Mouse (Mus musculus): Measurements from ENCODE around the gene Tmem232.
"Not testable (repeated sequence)": the region's sequence is repeated elsewhere in the genome, so short reads cannot be mapped to it uniquely, and the experiment has no call there.

Tmem232 gene

GRCm38 (mm10) chr17:65532381-65532780, 8.2 kb downstream of the Tmem232 start:
- DNase-seq (ENCODE audit: low read depth) = not testable (repeated sequence)

DNA sequence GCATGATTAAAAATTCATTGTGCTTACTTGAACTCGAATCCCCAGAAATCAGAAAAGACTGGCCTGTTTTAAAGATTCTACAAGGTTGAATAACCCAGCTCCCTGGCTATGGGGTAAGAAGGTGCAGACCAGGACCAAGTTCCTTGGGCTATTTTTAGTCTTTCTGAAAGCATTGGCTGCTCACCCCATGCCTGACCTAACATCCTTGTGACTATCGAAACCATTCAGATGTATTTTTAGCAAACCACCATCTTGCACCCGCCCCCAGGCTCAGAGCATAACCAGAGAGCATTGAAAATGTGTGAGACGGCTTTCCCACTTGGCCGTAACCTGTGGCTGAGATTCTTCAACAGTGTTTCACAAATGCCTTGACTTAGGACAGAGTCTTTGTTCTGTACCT, 13.1 kb downstream of the Tmem232 start:
- no peak for DNase-seq (ENCODE audit: low read depth)

- DNase-seq (ENCODE audit: low read depth) = no peak
These were observed 27.1 kb downstream of the Tmem232 start for GRCm38 (mm10) chr17:65513517-65513916.

- no peak for DNase-seq (ENCODE audit: low read depth)
These were observed 55.9 kb downstream of the Tmem232 start for GRCm38 (mm10) chr17:65484654-65485053.

- no peak for DNase-seq (ENCODE audit: low read depth)
These were observed 63.8 kb downstream of the Tmem232 start for GRCm38 (mm10) chr17:65476747-65477146.

GRCm38 (mm10) chr17:65450818-65451217, 89.8 kb downstream of the Tmem232 start:
- no peak for DNase-seq (ENCODE audit: low read depth)

- not testable (repeated sequence) for DNase-seq (ENCODE audit: low read depth)
These were observed 102.7 kb downstream of the Tmem232 start for GRCm38 (mm10) chr17:65437906-65438305.

GRCm38 (mm10) chr17:65419124-65419523, 121.5 kb downstream of the Tmem232 start:
- no peak for DNase-seq (ENCODE audit: low read depth)

GRCm38 (mm10) chr17:65405309-65405708, 135.3 kb downstream of the Tmem232 start:
- DNase-seq (ENCODE audit: low read depth) = no peak

GRCm38 (mm10) chr17:65400914-65401313, 139.7 kb downstream of the Tmem232 start:
- DNase-seq (ENCODE audit: low read depth) = no peak

DNA sequence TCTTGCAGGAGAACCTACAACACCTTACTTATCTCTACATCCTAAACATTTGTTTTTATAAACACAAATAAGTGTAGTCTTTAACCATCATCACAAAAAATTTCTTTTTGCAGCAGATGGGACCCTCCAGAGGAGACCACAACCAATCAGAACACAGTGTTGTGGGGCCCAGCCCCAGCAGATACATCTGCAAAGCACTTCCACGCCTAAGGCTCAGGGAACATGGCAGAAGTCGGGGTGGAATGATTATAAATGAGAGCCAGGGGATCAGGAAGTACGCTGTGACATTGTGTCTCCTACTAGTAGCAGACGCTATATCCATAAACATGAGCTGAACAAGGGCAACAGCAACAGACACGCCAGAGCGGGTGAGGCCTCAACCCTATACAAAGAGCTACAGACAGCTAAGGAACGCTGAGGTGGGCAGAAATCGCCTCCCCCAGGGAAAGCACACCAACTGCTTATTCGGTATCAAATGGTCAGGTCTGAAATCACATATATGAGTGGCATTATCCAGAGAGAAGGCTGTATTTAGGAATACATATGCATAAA, 156.1 kb downstream of the Tmem232 start:
- no peak for DNase-seq (ENCODE audit: low read depth)

DNA sequence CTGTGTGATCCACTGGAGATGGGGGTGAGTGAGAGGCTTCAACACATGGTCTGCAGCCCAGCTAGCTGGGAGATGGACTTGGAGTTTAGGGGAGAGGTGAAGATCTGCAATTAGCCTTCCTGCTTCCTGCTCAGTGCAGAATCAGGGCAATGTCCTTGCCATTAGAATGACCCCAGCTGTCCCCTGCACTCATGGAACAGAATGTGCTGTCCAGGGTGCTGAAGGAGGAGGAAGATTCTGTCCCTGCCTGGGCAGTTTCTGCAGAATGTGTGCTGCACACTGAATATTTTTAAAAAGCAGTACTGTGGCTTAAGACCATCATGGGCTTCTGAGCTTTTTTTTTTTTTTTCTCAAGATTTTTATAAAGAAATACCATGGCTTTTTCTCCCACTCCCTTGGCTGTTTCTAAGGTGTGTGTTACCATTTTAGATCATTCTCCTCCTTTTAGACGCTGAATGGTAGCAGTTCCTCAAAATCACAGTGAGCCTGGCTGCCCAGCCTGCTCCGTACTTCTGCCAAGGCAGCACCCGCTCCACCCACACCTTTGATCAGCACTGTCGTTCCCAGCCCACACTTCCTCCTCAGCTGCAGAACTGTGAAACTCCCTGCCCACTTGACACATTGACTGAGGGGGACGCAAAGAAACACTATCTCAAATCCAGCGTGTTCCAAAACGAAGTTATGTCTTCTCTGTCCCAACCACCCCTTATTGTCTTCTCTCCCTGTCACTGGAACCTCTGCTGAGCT, 170.4 kb downstream of the Tmem232 start:
- peak; percentile 8 for DNase-seq (ENCODE audit: low read depth)

GRCm38 (mm10) chr17:65365535-65366254, 174.9 kb downstream of the Tmem232 start:
- DNase-seq (ENCODE audit: low read depth) = no peak

GRCm38 (mm10) chr17:65351836-65352235, 188.7 kb downstream of the Tmem232 start:
- no peak for DNase-seq (ENCODE audit: low read depth)

- no peak for DNase-seq (ENCODE audit: low read depth)
These were observed 200.6 kb downstream of the Tmem232 start for GRCm38 (mm10) chr17:65340016-65340415.

- DNase-seq (ENCODE audit: low read depth) = no peak
These were observed 209.8 kb downstream of the Tmem232 start for GRCm38 (mm10) chr17:65330759-65331158.

- DNase-seq (ENCODE audit: low read depth) = peak; percentile 35
These were observed 215.3 kb downstream of the Tmem232 start for GRCm38 (mm10) chr17:65325249-65325648.

DNA sequence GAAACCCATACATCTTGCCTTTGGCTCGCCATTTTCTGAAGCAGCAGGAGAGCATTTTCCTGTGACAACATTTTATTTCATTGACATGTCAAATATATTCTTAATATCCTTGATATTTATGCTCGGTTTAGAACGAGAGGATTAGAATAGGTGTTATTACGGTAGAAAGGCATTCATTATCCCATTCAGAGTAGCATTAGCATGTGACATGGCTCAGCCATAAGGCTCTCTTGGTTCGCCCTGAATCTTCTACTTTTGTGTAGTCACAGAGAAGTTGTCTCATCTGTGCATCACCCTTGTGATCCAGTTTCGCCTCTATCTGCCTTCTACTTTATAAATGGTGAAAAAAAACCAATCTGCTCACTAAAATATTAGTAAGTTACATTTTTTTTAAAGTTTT, 220.0 kb downstream of the Tmem232 start:
- DNase-seq (ENCODE audit: low read depth) = no peak

GRCm38 (mm10) chr17:65299946-65300345, 240.6 kb downstream of the Tmem232 start:
- DNase-seq (ENCODE audit: low read depth) = no peak

DNA sequence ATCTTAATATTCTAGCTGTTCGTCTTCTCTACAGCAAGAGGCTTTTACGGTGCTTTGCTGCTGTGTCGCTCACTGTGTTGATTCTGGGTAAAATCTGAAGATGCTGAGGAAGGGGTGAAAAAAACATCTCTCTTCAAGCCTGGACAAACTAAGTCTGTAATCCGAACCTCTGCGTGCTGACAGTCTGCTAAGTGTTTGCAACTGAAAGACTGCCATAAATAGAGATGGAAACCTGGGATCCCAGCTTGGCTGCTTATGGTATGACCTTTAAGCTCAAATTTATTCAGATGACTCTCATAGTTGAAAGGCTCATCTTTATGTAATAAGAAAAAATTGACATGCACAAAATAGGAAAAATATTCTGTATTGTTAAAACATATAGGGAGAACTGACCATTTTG, 242.8 kb downstream of the Tmem232 start:
- DNase-seq (ENCODE audit: low read depth) = no peak

DNA sequence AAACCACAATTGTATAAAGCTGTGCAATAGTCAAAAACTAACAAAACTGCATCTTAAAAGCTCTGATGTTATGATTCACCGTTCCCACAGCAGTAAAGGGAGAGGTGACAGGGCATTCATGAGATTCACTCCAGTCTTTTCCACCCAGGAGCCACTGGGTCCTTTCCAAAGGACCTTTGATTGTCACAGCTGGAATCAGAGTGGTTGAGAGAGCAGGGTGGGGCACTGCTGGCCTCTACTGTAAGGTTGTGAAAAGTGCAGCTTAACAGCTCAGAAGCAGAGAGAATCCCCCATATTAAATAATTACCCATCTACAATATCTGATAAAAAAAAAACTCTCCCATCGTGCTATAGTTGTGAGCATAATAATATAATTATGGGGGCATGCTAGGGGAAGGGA, 288.4 kb downstream of the Tmem232 start:
- DNase-seq (ENCODE audit: low read depth) = no peak

DNA sequence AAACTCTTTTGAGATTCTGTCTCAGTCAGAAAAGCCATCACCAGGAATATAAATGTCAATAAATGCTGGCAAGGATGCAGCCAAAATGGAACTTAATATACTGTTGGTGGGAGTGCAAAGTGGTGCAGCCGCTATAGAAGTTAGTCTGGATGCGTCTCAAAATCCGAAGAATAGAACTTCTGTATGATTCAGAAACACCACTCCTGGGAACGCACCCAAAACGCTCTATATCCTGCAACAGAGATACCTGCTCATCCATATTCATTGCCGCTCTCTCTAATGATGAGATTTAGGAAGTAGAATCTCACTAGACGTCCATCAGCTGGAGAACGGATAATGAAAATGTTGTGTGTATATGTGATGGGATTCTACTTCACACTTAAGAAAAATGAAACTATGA, 290.3 kb downstream of the Tmem232 start:
- no peak for DNase-seq (ENCODE audit: low read depth)

- no peak for DNase-seq (ENCODE audit: low read depth)
These were observed 296.9 kb downstream of the Tmem232 start for GRCm38 (mm10) chr17:65243716-65244115.

Measured in 416B (cell line).